Mouse (Mus musculus): Measurements from ENCODE around the gene Zfand5. TPM values are rescaled to one million over a fixed set of nuclear protein-coding genes. Genes with fewer than 3 reads are reported as not detected.

Zfand5 gene
- polyA plus RNA-seq, 1 experiment = 19.9 TPM

- DNase-seq (ENCODE audit: low read depth) = no peak
Observed at GRCm38 (mm10) chr19:21329770-21330169, 57.7 kb downstream of the Zfand5 start.

- DNase-seq (ENCODE audit: low read depth) = no peak
Observed at GRCm38 (mm10) chr19:21330305-21331115, 58.4 kb downstream of the Zfand5 start.

GRCm38 (mm10) chr19:21331621-21332155, 59.6 kb downstream of the Zfand5 start:
- no peak for DNase-seq (ENCODE audit: low read depth)

Other genes starting within 250 kb of the Zfand5 start
- gene Gda, start 201.2 kb downstream of the Zfand5 start, polyA plus RNA-seq (2012; rRNA removed) = 8.2 and 12.7 TPM in 2 replicates